ENCODE assay signal across 7 mouse cellular contexts in genomic region chr2:127008469-127008998, GRCm38 (mm10). TPM values are rescaled to one million over a fixed set of nuclear protein-coding genes. Genes with fewer than 3 reads are reported as not detected.
A peak's percentile ranks its signal among the peaks of the same experiment; 100 is the strongest.
DNase-seq lines count a peak whose midpoint lies in the region; ATAC-seq lines count a peak whose summit lies in the region.

Gene Ap4e1, plus strand, starts transcription at chr2:127008717.

- H3K36me3 ChIP-seq in embryonic facial prominence, embryonic 11.5 days (replicated peaks; ENCODE audit: control insufficient read depth, insufficient read depth, low read depth, low read length) = no peaks in the 10 kb centered on the region
- no peaks in the 10 kb centered on the region for H3K36me3 ChIP-seq in limb, embryonic 11.5 days (ENCODE audit: control insufficient read depth, insufficient read depth, low read length)
- peaks cover 21% of the 10 kb centered on the region for H3K36me3 ChIP-seq in midbrain, embryonic 14.5 days (ENCODE audit: control insufficient read depth, insufficient read depth, low read length)

- no peaks in the 10 kb centered on the region for H3K4me1 ChIP-seq in embryonic facial prominence, embryonic 11.5 days (ENCODE audit: control insufficient read depth, insufficient read depth, low read length)
- no peaks in the 10 kb centered on the region; the same call in 1 of the 2 replicates for H3K4me1 ChIP-seq in limb, embryonic 11.5 days (ENCODE audit: control insufficient read depth, insufficient read depth, low read length)
- H3K4me1 ChIP-seq in midbrain, embryonic 14.5 days (ENCODE audit: control insufficient read depth, insufficient read depth, low read length) = peaks cover 7% of the 10 kb centered on the region

- H3K27ac ChIP-seq in embryonic facial prominence, embryonic 11.5 days (replicated peaks; ENCODE audit: low read depth, low read length) = no peak within 1 kb of the TSS; the same call in 1 of the 2 replicates
- no peak within 1 kb of the TSS for H3K27ac ChIP-seq in limb, embryonic 11.5 days (replicated peaks; ENCODE audit: low read depth, low read length)
- peak within 1 kb of the TSS; percentile 65; the same call in 1 of the 2 replicates for H3K27ac ChIP-seq in midbrain, embryonic 14.5 days (replicated peaks; ENCODE audit: low read depth, low read length)

- peak within 1 kb of the TSS; percentile 82 for H3K4me3 ChIP-seq in embryonic facial prominence, embryonic 11.5 days (ENCODE audit: low read depth, low read length)
- peak within 1 kb of the TSS; percentile 90 for H3K4me3 ChIP-seq in limb, embryonic 11.5 days (ENCODE audit: low read depth, low read length)
- peak within 1 kb of the TSS; percentile 86 for H3K4me3 ChIP-seq in midbrain, embryonic 14.5 days (replicated peaks; ENCODE audit: low read depth, low read length)

- peak; percentile 98 for DNase-seq in adrenal gland, postnatal 14 days
- DNase-seq in embryonic facial prominence, embryonic 11.5 days (ENCODE audit: low spot score) = peak; percentile 97
- peak; percentile 99 for DNase-seq in heart, adult 11 months
- DNase-seq in kidney, adult 18-20 months = peak; percentile 98
- peak; percentile 100 for DNase-seq in limb, embryonic 11.5 days (ENCODE audit: low spot score)
- DNase-seq in midbrain, embryonic 14.5 days = peak; percentile 98
- peak; percentile 90 to 99 for DNase-seq in spleen, adult 18-20 months

- peak within 1 kb of the TSS; percentile 61 for H3K4me2 ChIP-seq in embryonic facial prominence, embryonic 11.5 days (ENCODE audit: low read depth, low read length)
- H3K4me2 ChIP-seq in limb, embryonic 11.5 days (ENCODE audit: low read depth, severe bottlenecking) = peak within 1 kb of the TSS; percentile 53
- peak within 1 kb of the TSS; percentile 64 for H3K4me2 ChIP-seq in midbrain, embryonic 14.5 days (ENCODE audit: low read length)

- WGBS in embryonic facial prominence, embryonic 11.5 days = under 1% methylated on average over 38 of the region's 40 CpGs
- under 1% methylated on average over 40 of the region's 40 CpGs for WGBS in limb, embryonic 11.5 days
- WGBS in midbrain, embryonic 14.5 days = under 1% methylated on average over 40 of the region's 40 CpGs

- peak within 1 kb of the TSS; percentile 85 for H3K9ac ChIP-seq in embryonic facial prominence, embryonic 11.5 days (replicated peaks; ENCODE audit: low read length)
- H3K9ac ChIP-seq in limb, embryonic 11.5 days (ENCODE audit: low read length) = peak within 1 kb of the TSS; percentile 86
- H3K9ac ChIP-seq in midbrain, embryonic 14.5 days (replicated peaks; ENCODE audit: low read length) = peak within 1 kb of the TSS; percentile 89

- peak; percentile 79 for ATAC-seq in embryonic facial prominence, embryonic 11.5 days (replicated peaks; ENCODE audit: insufficient number of reproducible peaks, low FRiP score, low TSS enrichment, low read depth)
- peak; percentile 81 for ATAC-seq in limb, embryonic 11.5 days (ENCODE audit: insufficient number of reproducible peaks, low FRiP score, low TSS enrichment, low read depth)
- peak; percentile 88 for ATAC-seq in midbrain, embryonic 14.5 days (ENCODE audit: low FRiP score, low TSS enrichment)

- no peaks in the 10 kb centered on the region for H3K9me3 ChIP-seq in embryonic facial prominence, embryonic 11.5 days (replicated peaks; ENCODE audit: control insufficient read depth, low read length)
- H3K9me3 ChIP-seq in limb, embryonic 11.5 days (ENCODE audit: control insufficient read depth, low read length) = no peaks in the 10 kb centered on the region
- H3K9me3 ChIP-seq in midbrain, embryonic 14.5 days (ENCODE audit: control insufficient read depth, low read length) = no peaks in the 10 kb centered on the region

- no peaks in the 10 kb centered on the region for H3K27me3 ChIP-seq in embryonic facial prominence, embryonic 11.5 days (ENCODE audit: control insufficient read depth, insufficient read depth, low read length)
- H3K27me3 ChIP-seq in limb, embryonic 11.5 days (ENCODE audit: control insufficient read depth, insufficient read depth, low read length) = no peaks in the 10 kb centered on the region
- no peaks in the 10 kb centered on the region for H3K27me3 ChIP-seq in midbrain, embryonic 14.5 days (ENCODE audit: control insufficient read depth, insufficient read depth, low read length)

RNA-seq across cellular contexts. Expression of gene Ap4e1, which starts in this region (rescaled TPM):
- 10.5 TPM in 2 replicates for total RNA-seq in adrenal gland, postnatal 14 days (2021)
- polyA plus RNA-seq in embryonic facial prominence, embryonic 11.5 days (2014; fragmentation: Nextera tagmentation; extraction: Ambion mirVana) = 8.7 and 9.3 TPM in 2 replicates
- polyA plus RNA-seq in limb, embryonic 11.5 days (2014; fragmentation: Nextera tagmentation; extraction: Ambion mirVana) = 7.6 and 9.6 TPM in 2 replicates
- 7.7 and 12.3 TPM in 2 replicates for polyA plus RNA-seq in midbrain, embryonic 14.5 days (2014; fragmentation: Nextera tagmentation; extraction: Ambion mirVana)
